Mouse (Mus musculus) forelimb bud, embryonic 11.5 days (tissue): ENCODE measurements around the gene Daxx.
"Not testable (repeated sequence)": the region's sequence is repeated elsewhere in the genome, so short reads cannot be mapped to it uniquely, and the experiment has no call there.

Experiments used
- DNase-seq: peaks from one replicate; pipeline ENCODE4 v3.0.0-alpha.2; 2012; ENCODE audit warnings: low read depth, low spot score

Daxx gene

GRCm38 (mm10) chr17:33941381-33941780, 32.2 kb downstream of the Daxx start:
- no peak for DNase-seq

DNA sequence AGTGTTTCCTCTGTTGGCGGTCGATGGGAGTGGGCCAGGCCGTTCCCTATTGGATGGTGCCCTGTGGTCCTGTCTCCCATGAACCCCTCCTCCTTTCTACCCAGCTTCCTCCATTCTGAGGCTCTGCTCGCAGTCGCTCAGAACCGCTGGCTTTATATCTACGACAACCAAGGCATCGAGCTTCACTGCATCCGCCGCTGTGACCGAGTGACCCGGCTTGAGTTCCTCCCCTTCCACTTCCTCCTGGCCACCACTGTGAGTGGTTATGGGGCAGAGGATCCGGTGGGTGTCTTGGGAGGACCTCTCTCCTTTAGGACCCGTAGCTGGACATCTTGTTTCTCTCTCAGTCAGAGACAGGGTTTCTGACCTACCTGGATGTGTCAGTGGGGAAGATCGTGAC, 34.2 kb downstream of the Daxx start:
- DNase-seq = no peak

- no peak for DNase-seq
Measured at GRCm38 (mm10) chr17:33947430-33948089, 38.3 kb downstream of the Daxx start.

DNA sequence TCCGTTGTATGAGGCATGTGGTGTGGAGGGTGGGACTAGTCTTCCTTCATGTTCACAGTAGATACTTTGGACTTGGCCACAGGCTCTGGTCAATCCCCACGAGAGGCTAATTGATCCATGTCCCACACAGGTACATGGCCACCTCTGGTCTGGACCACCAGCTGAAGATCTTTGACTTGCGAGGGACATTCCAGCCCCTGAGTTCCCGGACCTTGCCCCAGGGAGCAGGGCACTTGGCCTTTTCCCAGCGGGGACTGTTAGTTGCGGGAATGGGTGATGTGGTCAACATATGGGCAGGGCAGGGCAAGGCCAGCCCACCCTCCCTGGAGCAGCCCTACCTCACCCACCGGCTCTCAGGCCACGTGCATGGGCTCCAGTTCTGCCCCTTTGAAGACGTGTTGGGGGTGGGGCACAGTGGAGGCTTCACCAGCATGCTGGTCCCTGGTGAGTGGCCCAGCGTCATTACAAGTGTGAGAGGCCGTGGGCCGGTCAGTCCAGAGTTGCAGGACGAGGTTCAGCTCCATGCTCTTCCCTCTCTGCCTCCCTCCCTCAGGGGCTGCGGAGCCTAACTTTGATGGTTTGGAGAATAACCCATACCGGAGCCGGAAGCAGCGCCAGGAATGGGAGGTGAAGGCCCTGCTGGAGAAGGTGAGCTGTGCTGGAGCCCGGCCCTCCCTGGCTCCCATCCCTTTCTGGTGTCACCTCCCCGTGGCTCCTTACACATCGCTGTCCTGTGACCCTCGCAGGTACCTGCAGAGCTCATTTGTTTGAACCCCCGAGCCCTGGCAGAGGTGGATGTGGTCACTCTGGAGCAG, 39.1 kb downstream of the Daxx start:
- DNase-seq = no peak

GRCm38 (mm10) chr17:33948905-33949537, 39.8 kb downstream of the Daxx start:
- no peak for DNase-seq

DNA sequence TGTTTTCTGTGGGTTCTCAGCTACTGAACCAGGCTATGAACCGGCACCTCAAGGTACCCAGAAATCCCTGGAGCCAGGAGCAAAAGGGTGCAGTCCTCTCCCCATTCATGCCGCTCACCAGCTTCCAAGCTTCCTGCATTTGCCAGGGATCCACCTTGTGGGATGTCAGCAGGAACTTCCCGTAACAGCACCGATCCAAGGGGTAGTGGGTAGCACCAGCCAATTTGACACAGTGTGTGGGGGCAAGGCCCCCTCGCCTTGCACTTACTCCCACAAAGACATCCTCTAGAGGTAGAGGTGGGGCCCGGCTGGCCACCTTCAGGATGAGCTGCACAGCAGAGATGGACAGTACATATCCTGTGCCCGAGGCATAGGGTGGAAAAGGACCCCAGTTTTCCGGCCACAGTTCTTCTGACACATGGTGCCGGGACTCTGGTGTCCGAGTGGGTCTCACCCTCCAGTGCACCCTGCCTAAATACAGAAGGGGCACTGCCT, 41.0 kb downstream of the Daxx start:
- DNase-seq = no peak

GRCm38 (mm10) chr17:33951021-33951946, 42.1 kb downstream of the Daxx start, which contains the start of gene B3galt4:
TSS of gene B3galt4 (minus strand) at chr17:33951488.
- DNase-seq = peak; percentile 92

DNA sequence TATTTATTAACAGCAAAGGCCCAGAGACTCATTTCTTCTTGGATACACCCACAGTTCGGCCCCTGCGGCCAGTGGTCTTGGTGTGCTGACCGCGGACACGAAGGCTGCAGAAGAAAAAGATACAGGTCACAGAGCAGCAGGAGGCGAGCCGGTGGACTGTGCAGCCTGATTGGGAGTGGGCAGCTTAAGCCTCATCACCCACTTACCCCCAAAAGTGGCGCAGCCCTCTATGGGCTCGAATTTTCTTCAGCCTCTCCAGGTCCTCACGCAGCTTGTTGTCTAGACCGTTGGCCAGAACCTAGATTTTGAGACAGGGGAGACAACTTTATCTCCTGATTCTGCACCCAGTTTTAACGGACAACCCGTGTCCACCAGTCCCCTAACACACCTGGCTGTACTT, 42.8 kb downstream of the Daxx start:
- not testable (repeated sequence) for DNase-seq

- DNase-seq = no peak
Measured at GRCm38 (mm10) chr17:33952879-33953278, 43.7 kb downstream of the Daxx start.

- DNase-seq = no peak
Measured at GRCm38 (mm10) chr17:33953310-33953709, 44.1 kb downstream of the Daxx start.

GRCm38 (mm10) chr17:33953961-33954565, 44.8 kb downstream of the Daxx start:
- no peak for DNase-seq

DNA sequence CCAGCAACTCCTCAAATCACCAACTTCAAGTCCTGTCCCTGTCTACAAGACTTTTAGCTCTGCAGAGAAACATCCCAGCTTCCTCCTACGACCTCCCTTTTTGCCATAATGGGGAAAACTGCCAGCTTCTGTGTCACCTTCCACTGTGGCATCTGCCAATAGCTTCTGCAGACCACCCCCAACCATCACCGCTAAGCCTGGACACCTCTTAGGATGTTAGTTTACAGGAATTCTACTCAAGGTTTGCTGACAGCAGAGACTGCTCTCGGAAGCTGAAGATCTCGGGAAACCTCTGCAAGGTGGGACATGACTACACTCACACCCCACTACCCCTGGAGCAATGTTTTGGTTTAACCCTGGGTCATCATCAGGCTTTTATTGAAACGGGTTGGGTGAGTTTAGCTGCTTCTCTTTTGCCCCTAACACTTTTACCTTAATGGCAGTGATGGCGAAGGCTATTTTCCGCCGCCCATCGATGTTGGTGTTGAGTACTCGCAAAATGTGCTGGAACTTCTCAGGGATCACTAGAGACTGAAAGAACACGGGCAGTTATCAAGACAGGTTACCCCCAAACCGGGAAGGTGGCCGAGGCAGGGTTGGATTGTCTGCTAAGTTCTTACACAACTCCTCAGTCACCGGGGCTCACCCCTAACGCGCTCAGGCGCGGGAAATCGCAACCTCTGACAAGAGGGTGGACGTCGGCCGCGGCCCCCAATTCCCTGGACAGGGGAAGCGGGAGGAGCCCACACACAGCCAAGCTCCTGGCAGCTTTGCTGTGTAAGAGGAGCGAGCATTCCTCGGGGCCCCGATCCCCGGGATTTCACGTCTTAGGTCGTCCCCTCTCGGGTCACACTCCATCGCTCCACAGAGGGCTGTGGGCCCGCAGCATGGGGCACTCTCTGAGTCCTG, 45.7 kb downstream of the Daxx start:
- no peak for DNase-seq

DNA sequence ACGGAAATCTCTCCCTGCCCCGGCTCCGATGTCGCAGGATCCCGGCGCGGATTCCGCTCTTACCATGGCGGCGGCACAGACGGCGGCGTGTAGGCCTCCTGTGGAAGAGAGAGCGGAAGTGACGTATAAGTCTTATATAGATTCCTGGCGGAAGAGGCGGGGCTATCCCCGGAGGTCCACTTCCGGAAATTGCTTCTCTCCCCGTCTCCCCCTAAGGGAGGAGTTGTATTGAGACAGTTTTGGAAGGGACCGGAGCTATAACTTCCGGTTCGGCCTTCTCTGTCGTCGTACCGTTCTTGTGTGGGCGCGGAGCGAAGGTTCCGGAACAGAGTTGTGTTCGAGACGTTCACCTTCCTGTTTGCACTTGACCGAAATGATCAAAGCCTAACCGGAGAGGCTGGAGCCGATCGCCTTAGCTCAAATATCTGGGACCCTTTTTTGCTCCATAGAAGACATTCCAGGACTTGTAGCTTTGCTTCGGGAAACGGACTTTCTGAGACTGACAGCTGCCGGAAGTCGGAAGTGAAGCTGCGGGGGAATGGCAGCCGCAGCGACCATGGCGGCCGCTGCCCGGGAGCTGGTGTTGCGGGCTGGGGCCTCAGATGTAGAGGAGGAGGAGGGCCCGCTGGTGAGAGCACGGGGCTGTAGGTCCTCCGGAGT, 46.5 kb downstream of the Daxx start, which contains the start of the genes Vps52 and Rps18:
Vps52 (plus strand) TSS at position 258 of the 660 bp plus-strand sequence.
Rps18 (minus strand) TSS at position 447 of the 660 bp plus-strand sequence.
- peak; percentile 99 for DNase-seq

DNA sequence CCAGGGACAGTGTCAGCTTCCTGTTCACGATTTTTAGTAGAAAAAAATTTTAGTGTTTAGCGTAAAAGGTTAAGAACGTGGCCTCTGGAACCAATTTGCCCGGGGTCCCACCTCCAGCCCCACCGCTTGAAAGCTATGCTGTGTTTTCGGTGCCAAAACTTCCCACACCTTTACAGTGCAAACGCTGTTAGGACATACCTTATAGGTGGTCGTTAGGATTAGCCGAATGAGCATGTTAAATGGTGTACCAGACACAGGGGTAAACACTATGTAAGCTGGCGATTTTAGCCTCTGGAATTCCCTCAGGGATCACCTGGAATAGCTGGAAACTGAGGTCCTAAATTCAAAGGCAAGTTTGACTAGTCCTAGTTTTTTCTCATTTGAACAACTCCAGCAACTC, 47.1 kb downstream of the Daxx start:
- no peak for DNase-seq

DNA sequence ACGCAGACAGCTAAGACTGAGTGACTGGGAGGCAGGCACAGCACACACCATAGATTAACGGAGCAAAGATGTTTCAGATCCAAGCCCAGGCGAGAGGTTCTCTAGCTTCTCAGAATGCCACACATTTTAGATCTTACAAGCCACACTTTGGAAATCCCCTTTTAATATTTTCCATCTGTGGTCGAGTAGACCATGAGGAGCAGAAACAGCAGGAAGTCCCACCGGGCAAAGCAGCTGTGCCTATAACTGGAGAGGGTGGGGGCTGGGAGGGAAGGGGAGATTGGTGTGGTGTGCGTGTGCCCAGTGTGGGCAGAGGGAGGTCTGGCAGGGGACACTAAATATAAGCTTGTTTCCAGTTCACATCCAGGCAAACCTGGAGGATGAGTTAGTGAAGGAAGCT, 48.3 kb downstream of the Daxx start:
- no peak for DNase-seq

GRCm38 (mm10) chr17:33958451-33958850, 49.2 kb downstream of the Daxx start:
- DNase-seq = no peak

DNA sequence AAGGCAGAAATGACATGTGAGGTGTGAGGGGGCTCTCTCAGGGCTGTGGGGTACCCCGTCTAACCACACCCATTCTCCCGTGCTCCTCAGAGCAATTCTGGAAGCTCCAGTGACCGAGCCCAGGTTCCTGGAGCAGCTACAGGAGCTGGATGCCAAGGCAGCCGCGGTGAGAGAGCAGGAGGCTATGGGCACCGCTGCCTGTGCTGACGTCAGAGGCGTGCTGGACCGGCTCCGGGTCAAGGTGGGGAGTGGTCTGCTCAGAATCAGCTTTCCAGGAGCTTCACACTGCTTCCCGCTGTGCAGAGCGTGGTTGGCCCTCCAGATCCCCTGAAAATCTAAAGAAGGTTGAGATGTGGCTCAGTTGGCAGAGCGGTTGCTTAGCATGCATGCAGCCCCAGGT, 49.9 kb downstream of the Daxx start:
- no peak for DNase-seq

- no peak for DNase-seq
Measured at GRCm38 (mm10) chr17:33959948-33960347, 50.7 kb downstream of the Daxx start.

- DNase-seq = no peak
Measured at GRCm38 (mm10) chr17:33962876-33963275, 53.7 kb downstream of the Daxx start.
